Mouse (Mus musculus) heart, postnatal 0 days (tissue): Measurements from ENCODE around the gene Leo1.

ENCODE experiments used
- CTCF ChIP-seq: IDR thresholded peaks from 2 replicates; pipeline ENCODE4 v1.5.1; 2016; ENCODE audit warnings: antibody characterized with exemption, control low read depth, low read depth
- EP300 ChIP-seq: IDR thresholded peaks from 2 replicates; pipeline ENCODE4 v1.6.1; 2016; ENCODE audit warnings: antibody characterized with exemption, low read depth

GRCm38 (mm10) chr9:75466641-75467040 lies 25.3 kb downstream of the Leo1 start:
- TF ChIP-seq CTCF (peak; percentile 35; the same call in 1 of the 2 replicates), EP300 (no peak)
